Mouse (Mus musculus) ovary, postnatal 36 days (tissue): ENCODE results near the gene Zfp986.
"Not testable (repeated sequence)": the region's sequence is repeated elsewhere in the genome, so short reads cannot be mapped to it uniquely, and the experiment has no call there.

Experiments used
- DNase-seq: peaks from one replicate; pipeline ENCODE4 v3.0.0; 2022; ENCODE audit warnings: low spot score, mixed read lengths

Zfp986 gene

GRCm38 (mm10) chr4:145868494-145868893, at the start of gene Zfp986:
Gene Zfp986, plus strand, starts transcription at chr4:145868794.
- not testable (repeated sequence) for DNase-seq

- DNase-seq, result not testable (repeated sequence)
These were observed 48.6 kb upstream of the Zfp986 start for GRCm38 (mm10) chr4:145819946-145820345.

- not testable (repeated sequence) for DNase-seq
These were observed 43.0 kb upstream of the Zfp986 start for GRCm38 (mm10) chr4:145825606-145826005.

- not testable (repeated sequence) for DNase-seq
These were observed 37.1 kb upstream of the Zfp986 start for GRCm38 (mm10) chr4:145831328-145832062.

- DNase-seq, result not testable (repeated sequence)
These were observed 32.2 kb upstream of the Zfp986 start for GRCm38 (mm10) chr4:145836300-145836862.

- not testable (repeated sequence) for DNase-seq
These were observed 31.6 kb upstream of the Zfp986 start for GRCm38 (mm10) chr4:145836863-145837440.

- DNase-seq, result not testable (repeated sequence)
These were observed 21.8 kb upstream of the Zfp986 start for GRCm38 (mm10) chr4:145846793-145847192.

- DNase-seq, result not testable (repeated sequence)
These were observed 20.3 kb upstream of the Zfp986 start for GRCm38 (mm10) chr4:145848183-145848890.

- DNase-seq, result not testable (repeated sequence)
These were observed 19.7 kb upstream of the Zfp986 start for GRCm38 (mm10) chr4:145848891-145849214.

- not testable (repeated sequence) for DNase-seq
These were observed 17.2 kb upstream of the Zfp986 start for GRCm38 (mm10) chr4:145851421-145851820.

- not testable (repeated sequence) for DNase-seq
These were observed 4.7 kb upstream of the Zfp986 start for GRCm38 (mm10) chr4:145863872-145864271.
